Mouse (Mus musculus) CD4-positive, CD25-positive, alpha-beta regulatory T cell (primary cell): ENCODE measurements around the gene Sdr39u1. TPM values are rescaled to one million over a fixed set of nuclear protein-coding genes. Genes with fewer than 3 reads are reported as not detected.

Experiments
- polyA plus RNA-seq: library from polyadenylated mRNA; unstranded; fragments of 100-300 nt; shearing (Covaris generic); gene quantifications from one replicate; pipeline ENCODE4 v1.2.1, GENCODE M21; 2017

The Sdr39u1 gene
- 73.6 TPM for polyA plus RNA-seq

DNA sequence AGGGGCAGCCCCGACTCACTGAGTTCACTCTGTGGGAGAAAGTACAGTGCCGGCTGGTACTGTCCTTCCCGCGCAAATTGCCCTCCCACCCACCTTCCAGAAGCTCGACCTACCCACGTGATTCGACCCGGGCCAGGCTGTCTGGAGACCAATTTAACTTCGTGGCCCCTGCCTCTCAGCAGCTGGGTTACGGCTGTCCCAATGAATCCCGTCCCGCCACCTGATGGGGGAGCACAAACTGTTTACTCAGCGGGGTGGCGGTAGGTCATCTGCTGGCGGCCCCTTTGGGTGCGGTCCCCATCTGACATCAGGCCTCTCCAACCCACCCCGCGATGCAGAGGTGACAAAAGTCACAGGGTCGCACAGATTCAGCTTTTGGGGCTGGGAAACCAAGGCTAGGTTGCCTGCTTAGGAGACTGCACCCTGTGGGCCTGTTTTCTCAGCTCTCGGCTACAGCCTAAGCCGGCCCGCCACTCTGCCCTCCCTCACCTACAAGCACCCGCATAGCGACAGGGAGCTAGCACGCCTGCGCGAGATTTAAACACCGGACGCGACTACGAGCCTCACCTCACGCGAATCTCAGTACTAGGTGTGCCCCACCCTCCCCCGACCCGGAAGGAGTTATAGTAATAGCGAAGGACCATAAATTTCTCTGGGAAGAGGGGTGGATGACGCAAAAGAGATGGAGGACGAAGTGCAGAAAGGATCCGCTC lies at the start of gene Sdr39u1:
Gene Sdr39u1, minus strand, starts transcription at position 593 of the 713 bp plus-strand sequence.

GRCm38 (mm10) chr14:55944575-55944974 lies 44.5 kb upstream of the Sdr39u1 start, which contains the start of gene Cma1:
Cma1 (minus strand) TSS chr14:55944675.

GRCm38 (mm10) chr14:55884713-55885113 lies 15.4 kb downstream of the Sdr39u1 start, which contains the start of gene Khnyn:
Khnyn (plus strand) TSS chr14:55884947.

DNA sequence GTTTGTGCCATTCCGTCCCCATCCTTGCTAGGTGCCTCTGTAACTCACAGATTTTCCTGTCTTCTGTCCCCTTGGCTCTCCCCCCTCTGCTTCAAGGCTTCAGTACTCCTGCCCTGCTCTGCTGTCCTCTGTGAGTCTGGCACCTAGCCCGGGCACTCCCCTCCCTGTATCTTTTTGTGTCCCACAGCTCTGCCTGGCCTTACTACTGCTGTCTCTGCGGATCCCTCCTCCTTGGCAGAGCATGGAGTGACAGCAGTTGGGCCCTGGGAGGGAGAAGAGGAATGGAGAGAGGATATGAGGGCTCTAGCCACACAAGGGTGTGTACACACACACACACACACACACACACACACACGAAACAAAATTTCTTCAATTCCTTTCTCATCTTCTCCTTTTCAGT lies 15.9 kb downstream of the Sdr39u1 start, which contains the start of gene Cbln3:
Gene Cbln3, minus strand, starts transcription at position 227 of the 400 bp plus-strand sequence.

GRCm38 (mm10) chr14:55853621-55854285 lies 46.3 kb downstream of the Sdr39u1 start, which contains the start of gene Nynrin:
Nynrin (plus strand) TSS chr14:55854010.

Other genes with a start within 250 kb of the Sdr39u1 start
- 111 TPM for gene Mdp1, start 239.8 kb downstream of the Sdr39u1 start, polyA plus RNA-seq
- 50.7 TPM for gene Gmpr2, start 228.4 kb downstream of the Sdr39u1 start, polyA plus RNA-seq
- gene Nedd8, start 228.2 kb downstream of the Sdr39u1 start, polyA plus RNA-seq, result 388 TPM
- 69.1 TPM for gene Tinf2, start 218.5 kb downstream of the Sdr39u1 start, polyA plus RNA-seq
- gene Tgm1, start 186.4 kb downstream of the Sdr39u1 start, polyA plus RNA-seq, result 0.47 TPM
- 75.9 TPM for gene Rabggta, start 178.0 kb downstream of the Sdr39u1 start, polyA plus RNA-seq
- 36.0 TPM for gene Dhrs1, start 154.6 kb downstream of the Sdr39u1 start, polyA plus RNA-seq
- 51.0 TPM for gene Nop9, start 154.6 kb downstream of the Sdr39u1 start, polyA plus RNA-seq
- not detected for gene Cideb, start 141.8 kb downstream of the Sdr39u1 start, polyA plus RNA-seq
- gene Ltb4r2, start 138.9 kb downstream of the Sdr39u1 start, polyA plus RNA-seq, result 0.07 TPM
- 1.9 TPM for gene Ltb4r1, start 134.3 kb downstream of the Sdr39u1 start, polyA plus RNA-seq
- gene Adcy4, start 116.2 kb downstream of the Sdr39u1 start, polyA plus RNA-seq, result 0.32 TPM
- gene Ripk3, start 111.4 kb downstream of the Sdr39u1 start, polyA plus RNA-seq, result 67.6 TPM
- gene Nfatc4, start 77.1 kb downstream of the Sdr39u1 start, polyA plus RNA-seq, result not detected
- gene Nynrin, start 46.3 kb downstream of the Sdr39u1 start, polyA plus RNA-seq, result 1.2 TPM
- gene Cbln3, start 15.9 kb downstream of the Sdr39u1 start, polyA plus RNA-seq, result 0.20 TPM
- 63.7 TPM for gene Khnyn, start 15.3 kb downstream of the Sdr39u1 start, polyA plus RNA-seq
- not detected for gene Cma1, start 44.4 kb upstream of the Sdr39u1 start, polyA plus RNA-seq
- not detected for gene Cma2, start 50.7 kb upstream of the Sdr39u1 start, polyA plus RNA-seq
- gene Mcpt1, start 117.7 kb upstream of the Sdr39u1 start, polyA plus RNA-seq, result not detected
- not detected for gene Mcpt9, start 130.2 kb upstream of the Sdr39u1 start, polyA plus RNA-seq
- not detected for gene Mcpt2, start 141.7 kb upstream of the Sdr39u1 start, polyA plus RNA-seq
- gene Mcpt4, start 162.0 kb upstream of the Sdr39u1 start, polyA plus RNA-seq, result not detected
- gene Mcpt8, start 185.0 kb upstream of the Sdr39u1 start, polyA plus RNA-seq, result not detected
- not detected for gene Ctsg, start 202.3 kb upstream of the Sdr39u1 start, polyA plus RNA-seq
- not detected for gene Gzme, start 220.3 kb upstream of the Sdr39u1 start, polyA plus RNA-seq
- 0.19 TPM for gene Gzmd, start 232.3 kb upstream of the Sdr39u1 start, polyA plus RNA-seq